Mouse (Mus musculus) subcutaneous adipose tissue, adult 2 months (tissue): ENCODE data around the gene Cd276. TPM values are rescaled to one million over a fixed set of nuclear protein-coding genes. Genes with fewer than 3 reads are reported as not detected.

Source experiments
- polyA plus RNA-seq: library from polyadenylated mRNA; depleted of rRNA; stranded (reverse); fragments of >200 nt; gene quantifications from 2 replicates; pipeline ENCODE4 v1.2.3, GENCODE M21; 2012; ENCODE audit warnings: low replicate concordance; rRNA removed

Gene Cd276
- 5.7 and 19.5 TPM in 2 replicates for polyA plus RNA-seq

DNA sequence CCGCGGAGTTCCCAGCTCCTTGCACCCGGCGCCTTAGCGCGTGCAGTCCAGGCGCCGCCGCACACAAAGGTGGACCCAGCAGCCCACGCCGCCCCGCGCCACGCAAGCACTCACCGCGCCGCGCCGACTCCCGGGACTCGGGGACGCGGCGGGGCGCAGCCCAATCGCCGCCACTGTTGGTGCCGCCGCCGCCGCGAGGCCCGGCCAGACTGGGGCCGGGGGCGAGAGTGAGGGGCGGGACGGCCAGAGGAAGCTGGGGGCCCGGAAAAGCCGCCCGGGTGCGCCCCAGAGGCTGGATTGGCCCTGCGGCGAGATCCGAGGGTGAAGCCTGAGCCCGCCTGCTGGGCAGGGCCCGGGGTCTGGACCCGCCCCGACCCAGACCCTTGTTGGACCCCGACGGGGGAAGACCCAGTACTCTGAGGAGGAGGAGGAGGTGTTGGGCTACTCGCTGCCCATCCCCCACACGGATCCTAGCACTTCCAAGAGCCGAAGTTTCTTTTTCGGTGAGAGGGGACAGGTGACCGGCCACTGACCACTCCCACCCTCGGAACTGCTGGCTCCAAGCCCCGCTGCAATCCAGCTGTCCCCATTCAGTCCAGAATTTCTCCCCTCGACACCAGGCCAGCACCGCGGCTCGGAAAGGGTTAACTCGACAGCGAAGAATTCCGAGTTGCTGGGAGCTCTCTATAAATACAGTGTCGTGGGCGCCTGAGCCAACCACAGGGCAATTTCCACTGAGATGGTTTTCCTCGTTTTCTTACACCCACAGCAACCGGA lies at the start of gene Cd276:
Gene Cd276 (minus strand): TSS at position 530 of the 777 bp plus-strand sequence.

DNA sequence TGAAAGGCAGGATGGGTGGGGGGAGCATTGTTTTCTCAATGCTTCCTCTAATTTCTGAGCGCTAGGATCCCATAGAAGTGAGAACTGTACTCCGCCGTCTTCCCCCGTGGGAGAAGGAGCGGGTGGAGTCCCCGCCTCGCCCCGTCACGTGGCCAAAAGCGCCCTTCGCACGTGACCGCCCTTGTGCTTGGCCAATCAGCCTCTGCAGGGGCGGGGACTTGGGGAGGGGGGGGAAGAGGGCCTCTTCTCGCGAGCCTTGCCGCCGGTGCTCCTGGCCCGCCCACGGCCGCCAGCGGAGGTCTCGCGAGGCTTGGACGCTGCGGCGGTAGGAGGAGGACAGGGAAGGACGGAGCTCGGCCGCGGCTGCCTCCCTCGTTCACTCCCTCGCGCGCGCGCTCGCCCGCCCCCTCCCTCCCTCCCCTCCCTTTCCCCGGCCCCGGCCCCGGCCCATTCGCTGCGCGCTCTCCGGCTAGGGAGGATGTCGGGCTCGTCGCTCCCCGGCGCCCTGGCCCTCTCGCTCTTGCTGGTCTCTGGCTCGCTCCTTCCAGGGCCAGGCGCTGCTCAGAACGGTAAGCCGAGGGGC lies 26.8 kb upstream of the Cd276 start, which contains the start of gene Nptn:
Gene Nptn (plus strand): TSS at position 283 of the 583 bp plus-strand sequence.

DNA sequence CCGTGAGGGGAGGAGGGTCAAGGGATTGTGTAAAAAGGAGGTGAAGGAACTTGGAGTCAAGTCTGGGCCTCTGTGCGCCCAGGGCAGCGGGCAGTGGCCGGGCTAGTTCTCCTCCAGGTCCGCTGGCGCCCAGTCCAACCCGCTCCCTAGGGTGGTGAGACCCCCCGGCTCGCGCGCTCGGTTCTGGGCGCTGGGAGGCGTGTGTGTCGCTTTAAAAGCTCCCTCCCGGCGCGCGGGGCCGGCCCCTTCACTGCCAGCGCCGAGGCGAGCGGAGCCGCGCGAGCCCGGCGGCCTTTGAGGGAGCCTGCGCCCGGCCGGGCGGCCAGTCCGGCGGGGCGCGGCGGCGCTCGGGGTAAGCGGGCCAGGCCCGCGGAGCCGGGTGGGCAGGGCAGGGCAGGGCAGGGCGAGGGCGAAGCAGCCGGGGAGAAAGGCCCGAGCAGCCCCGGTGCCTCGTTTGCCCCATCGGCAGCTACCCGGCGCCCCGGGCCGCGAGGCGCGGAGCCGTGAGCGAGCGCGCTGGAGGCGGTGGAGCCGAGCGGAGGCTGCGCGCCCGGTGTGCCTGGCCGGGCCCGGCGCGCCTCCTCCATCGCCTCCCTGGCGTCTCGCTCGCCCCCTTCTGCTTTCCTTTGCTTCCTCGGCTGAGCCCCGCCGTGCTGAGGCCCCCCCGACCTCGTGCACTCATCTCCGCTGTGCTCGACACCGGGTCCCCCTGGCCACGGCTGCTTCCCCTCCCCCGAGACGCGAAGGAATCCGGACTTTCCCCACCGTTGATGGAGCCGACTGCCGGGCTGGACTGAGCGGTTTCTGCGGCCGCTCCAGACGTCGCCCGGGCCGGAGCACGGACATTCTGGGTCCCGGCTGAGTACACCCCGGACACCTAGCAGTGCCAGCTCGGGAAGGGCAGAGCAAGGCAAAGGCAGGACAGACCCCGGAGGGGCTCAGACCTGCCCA lies 67.1 kb downstream of the Cd276 start, which contains the start of gene Insyn1:
Gene Insyn1 (plus strand): TSS at position 753 of the 951 bp plus-strand sequence.

Other genes with a start within 250 kb of the Cd276 start
- 130 and 187 TPM in 2 replicates for gene Loxl1, start 242.3 kb downstream of the Cd276 start, polyA plus RNA-seq
- not detected in 2 replicates for gene Tbc1d21, start 185.0 kb downstream of the Cd276 start, polyA plus RNA-seq
- gene Insyn1, start 66.8 kb downstream of the Cd276 start, polyA plus RNA-seq, result 10.7 and 29.9 TPM in 2 replicates
- 594 and 718 TPM in 2 replicates for gene Nptn, start 26.8 kb upstream of the Cd276 start, polyA plus RNA-seq
- gene Rec114, start 188.5 kb upstream of the Cd276 start, polyA plus RNA-seq, result 0.57 TPM in 1 of 2 replicates, not detected in the other